Mouse (Mus musculus) gastrocnemius, adult 8-10 months (tissue): ENCODE measurements at regions not wholly inside any gene's neighbourhood (a gene's known extent, or its start where the extent isn't known, plus 50 kb on each side); places are given as distances from the start of the nearest gene placed in this dataset.
A peak's percentile ranks its signal among the peaks of the same experiment; 100 is the strongest.

Source experiments
- DNase-seq, 2 experiments: peaks; one replicate each; pipeline ENCODE4 v3.0.0; 2022; ENCODE audit warnings: low spot score in 2 of 2

GRCm38 (mm10) chr3:121618561-121618960 lies 52.0 kb upstream of the 4930432M17Rik start:
- no peak for DNase-seq

- DNase-seq: no peak
Measured at GRCm38 (mm10) chr3:121618161-121618560, 52.4 kb upstream of the 4930432M17Rik start.

- DNase-seq: no peak
Measured at GRCm38 (mm10) chr3:121617351-121617750, 53.2 kb upstream of the 4930432M17Rik start.

- no peak for DNase-seq
Measured at GRCm38 (mm10) chr3:121616075-121616474, 54.5 kb upstream of the 4930432M17Rik start.

GRCm38 (mm10) chr3:121614741-121615140 lies 55.8 kb upstream of the 4930432M17Rik start:
- DNase-seq: no peak

- no peak for DNase-seq
Measured at GRCm38 (mm10) chr3:121613224-121613623, 57.3 kb upstream of the 4930432M17Rik start.

- DNase-seq: no peak
Measured at GRCm38 (mm10) chr3:121609845-121610244, 60.7 kb upstream of the 4930432M17Rik start.

- peak in 1 of 2 experiments; percentile 41 for DNase-seq
Measured at GRCm38 (mm10) chr3:121609090-121609489, 61.5 kb upstream of the 4930432M17Rik start.

- DNase-seq: no peak
Measured at GRCm38 (mm10) chr3:121604737-121605136, 65.8 kb upstream of the 4930432M17Rik start.

- DNase-seq: no peak
Measured at GRCm38 (mm10) chr3:121604081-121604480, 66.5 kb upstream of the 4930432M17Rik start.

- DNase-seq: no peak
Measured at GRCm38 (mm10) chr3:121602826-121603370, 67.7 kb upstream of the 4930432M17Rik start.

GRCm38 (mm10) chr3:121602082-121602561 lies 68.4 kb upstream of the 4930432M17Rik start:
- peak; percentile 25 to 45 for DNase-seq

- no peak for DNase-seq
Measured at GRCm38 (mm10) chr3:121600841-121601240, 68.6 kb upstream of the Slc44a3 start.

- no peak for DNase-seq
Measured at GRCm38 (mm10) chr3:121600388-121600787, 68.2 kb upstream of the Slc44a3 start.

- DNase-seq: no peak
Measured at GRCm38 (mm10) chr3:121597988-121598387, 65.8 kb upstream of the Slc44a3 start.

- DNase-seq: no peak
Measured at GRCm38 (mm10) chr3:121597203-121597602, 65.0 kb upstream of the Slc44a3 start.

- no peak for DNase-seq
Measured at GRCm38 (mm10) chr3:121594580-121594979, 62.4 kb upstream of the Slc44a3 start.

- no peak for DNase-seq
Measured at GRCm38 (mm10) chr3:121593598-121594117, 61.5 kb upstream of the Slc44a3 start.

GRCm38 (mm10) chr3:121593143-121593542 lies 60.9 kb upstream of the Slc44a3 start:
- no peak for DNase-seq

GRCm38 (mm10) chr3:121589494-121589885 lies 57.3 kb upstream of the Slc44a3 start:
- DNase-seq: no peak

- DNase-seq: peak; percentile 70 to 74
Measured at GRCm38 (mm10) chr3:121588737-121589493, 56.7 kb upstream of the Slc44a3 start.

GRCm38 (mm10) chr3:121585306-121585705 lies 53.1 kb upstream of the Slc44a3 start:
- DNase-seq: no peak

- DNase-seq: peak; percentile 54 to 63
Measured at GRCm38 (mm10) chr3:121584736-121585151, 52.5 kb upstream of the Slc44a3 start.
